Mouse (Mus musculus): Measurements from ENCODE around the gene Atxn7l1.
A peak's percentile ranks its signal among the peaks of the same experiment; 100 is the strongest.

The Atxn7l1 gene

GRCm38 (mm10) chr12:33332796-33333195, 185.3 kb downstream of the Atxn7l1 start:
- DNase-seq, result no peak

GRCm38 (mm10) chr12:33333914-33334313, 186.4 kb downstream of the Atxn7l1 start:
- DNase-seq, result peak; percentile 85 to 88

GRCm38 (mm10) chr12:33334511-33334910, 187.0 kb downstream of the Atxn7l1 start:
- DNase-seq, result no peak

GRCm38 (mm10) chr12:33334951-33335350, 187.5 kb downstream of the Atxn7l1 start:
- no peak for DNase-seq

DNA sequence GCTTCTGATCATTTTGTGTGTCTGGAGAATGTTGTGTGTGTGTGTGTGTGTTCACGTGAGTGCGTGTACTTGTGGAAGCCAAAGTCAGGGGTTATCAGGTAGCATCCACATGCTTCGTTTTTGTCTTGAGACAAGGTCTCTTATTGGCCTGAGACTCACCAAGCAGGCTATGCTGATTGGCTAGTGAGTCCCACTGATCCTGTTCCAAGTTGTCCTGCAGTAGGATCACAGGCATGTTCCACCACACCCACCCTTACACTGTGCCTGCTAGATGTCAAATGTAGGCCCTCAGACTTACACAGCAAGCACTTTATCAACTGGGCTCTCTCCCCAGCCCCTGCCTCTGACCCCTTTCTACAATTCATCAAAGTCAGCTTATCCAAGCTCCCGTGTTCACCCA, 187.9 kb downstream of the Atxn7l1 start:
- no peak for DNase-seq

- DNase-seq, result no peak
Observed at GRCm38 (mm10) chr12:33336561-33337125, 189.2 kb downstream of the Atxn7l1 start.

- no peak for DNase-seq
Observed at GRCm38 (mm10) chr12:33337289-33337688, 189.8 kb downstream of the Atxn7l1 start.

DNA sequence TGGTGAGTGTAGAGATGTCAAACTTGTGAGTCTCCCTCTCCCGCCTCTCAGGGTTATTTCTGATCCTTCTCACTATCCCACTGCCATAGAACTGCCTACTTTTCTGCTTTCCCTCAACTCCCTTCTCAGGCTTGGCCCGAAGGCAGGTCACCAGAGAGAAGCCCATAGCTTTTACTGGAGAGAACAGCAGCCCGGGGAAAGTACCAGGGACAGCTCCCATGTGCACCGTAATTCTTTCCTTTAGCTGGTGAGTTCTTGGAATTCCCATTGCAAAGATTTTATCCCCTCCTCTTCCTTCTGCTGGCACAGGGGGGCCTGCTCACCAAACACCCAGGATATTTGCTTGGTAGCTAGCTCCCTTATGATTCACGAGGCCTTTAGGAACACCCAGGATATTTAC, 190.7 kb downstream of the Atxn7l1 start:
- no peak for DNase-seq

- no peak for DNase-seq
Observed at GRCm38 (mm10) chr12:33339822-33340221, 192.3 kb downstream of the Atxn7l1 start.

GRCm38 (mm10) chr12:33340698-33341097, 193.2 kb downstream of the Atxn7l1 start:
- DNase-seq, result no peak

DNA sequence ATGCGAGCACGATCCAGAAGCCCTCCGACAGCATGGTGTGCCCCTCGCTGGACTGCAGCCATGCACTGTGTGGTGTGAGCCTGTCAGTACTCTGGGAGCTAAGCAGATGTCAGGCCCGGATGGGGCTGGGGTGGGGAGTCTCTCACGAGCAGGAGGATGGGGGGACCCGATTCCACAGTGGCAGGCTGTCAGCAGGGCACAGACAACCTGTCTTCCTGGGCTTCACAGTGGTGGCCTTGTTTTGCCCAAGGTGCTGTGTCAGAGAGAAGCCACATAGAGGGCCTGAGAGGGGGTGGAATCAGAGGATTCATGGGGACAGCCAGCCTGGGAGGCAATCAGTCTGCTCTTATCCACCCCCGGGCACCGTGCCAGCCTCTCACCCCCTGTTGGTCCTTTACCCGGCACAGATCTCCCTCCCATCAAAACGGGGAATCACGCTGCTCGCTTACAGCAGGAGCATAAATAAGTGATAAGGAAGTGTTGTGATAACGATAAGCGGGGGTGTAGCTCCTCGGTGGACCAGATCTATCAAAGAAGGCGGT, 193.9 kb downstream of the Atxn7l1 start:
- DNase-seq, result no peak

DNA sequence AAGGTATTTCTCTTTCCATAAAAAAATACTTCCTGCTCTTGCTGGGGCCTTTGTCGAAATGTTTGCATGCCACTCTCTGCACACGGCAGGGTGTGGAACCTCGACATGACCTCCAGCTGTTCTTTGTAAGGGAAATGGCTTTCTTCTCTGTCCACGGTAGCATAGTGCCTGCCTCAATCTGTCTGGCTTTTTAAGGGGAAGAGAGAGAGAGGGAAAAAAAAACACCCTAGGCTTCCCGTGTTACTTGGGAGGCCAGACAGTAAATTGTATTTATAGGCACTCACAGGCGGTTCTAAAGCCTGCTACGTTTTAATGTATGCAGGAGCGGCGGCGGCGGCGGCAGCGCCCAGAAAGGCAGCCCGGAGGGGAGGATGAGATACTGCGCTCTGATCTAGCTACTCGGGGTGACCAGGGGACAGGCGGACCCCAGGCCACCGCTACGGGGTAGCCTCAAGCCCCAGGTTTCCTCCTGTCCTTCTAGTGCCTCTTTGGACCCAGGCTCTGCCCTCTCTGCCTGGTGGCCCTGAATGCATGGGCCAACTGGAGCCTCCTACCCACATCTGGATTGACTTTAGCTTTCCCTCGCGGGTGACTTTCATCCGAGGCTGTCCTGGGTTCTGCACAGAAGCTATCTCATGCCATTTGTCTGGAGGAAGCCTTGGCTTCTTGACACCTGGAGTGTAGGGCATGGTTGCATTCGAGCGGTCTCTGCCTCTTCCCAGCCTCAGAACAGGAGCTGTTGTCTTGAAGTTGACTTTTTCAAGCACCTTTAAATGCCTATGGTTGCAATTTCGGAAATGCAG, 197.7 kb downstream of the Atxn7l1 start:
- no peak for DNase-seq

DNA sequence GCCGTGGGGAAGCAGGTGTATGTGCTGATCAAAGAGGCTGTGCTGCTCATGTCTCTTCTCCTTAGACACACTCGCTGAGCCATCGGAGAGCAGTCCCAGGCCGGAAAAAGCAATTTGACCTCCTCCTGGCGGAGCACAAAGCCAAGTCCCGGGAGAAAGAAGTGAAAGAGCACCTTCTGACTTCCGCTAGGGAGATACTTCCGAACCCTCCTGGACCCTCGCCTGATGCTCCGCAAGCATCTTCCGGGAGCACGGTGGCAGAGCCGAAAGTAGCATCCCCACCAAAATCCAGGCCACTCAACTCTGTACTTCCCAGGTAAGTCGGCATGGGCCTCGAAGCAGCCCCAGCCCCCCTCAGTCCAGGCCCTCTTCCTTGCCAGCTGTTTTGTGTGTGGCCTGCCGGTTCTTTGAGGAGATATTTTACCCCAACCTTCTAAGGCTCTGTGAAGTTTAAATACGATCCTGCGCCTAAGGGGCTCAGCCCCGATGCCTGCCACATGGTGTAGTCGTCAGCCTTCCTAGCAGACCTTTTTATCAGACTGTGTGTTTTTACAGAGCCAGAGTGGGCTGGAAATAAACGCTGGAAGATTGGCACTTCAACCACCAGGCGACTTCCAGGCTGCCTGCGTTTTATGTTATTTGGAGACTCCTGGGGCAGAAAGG, 198.4 kb downstream of the Atxn7l1 start:
- no peak for DNase-seq

GRCm38 (mm10) chr12:33352671-33353070, 205.2 kb downstream of the Atxn7l1 start:
- no peak for DNase-seq

- no peak for DNase-seq
Observed at GRCm38 (mm10) chr12:33358345-33358744, 210.9 kb downstream of the Atxn7l1 start.

DNA sequence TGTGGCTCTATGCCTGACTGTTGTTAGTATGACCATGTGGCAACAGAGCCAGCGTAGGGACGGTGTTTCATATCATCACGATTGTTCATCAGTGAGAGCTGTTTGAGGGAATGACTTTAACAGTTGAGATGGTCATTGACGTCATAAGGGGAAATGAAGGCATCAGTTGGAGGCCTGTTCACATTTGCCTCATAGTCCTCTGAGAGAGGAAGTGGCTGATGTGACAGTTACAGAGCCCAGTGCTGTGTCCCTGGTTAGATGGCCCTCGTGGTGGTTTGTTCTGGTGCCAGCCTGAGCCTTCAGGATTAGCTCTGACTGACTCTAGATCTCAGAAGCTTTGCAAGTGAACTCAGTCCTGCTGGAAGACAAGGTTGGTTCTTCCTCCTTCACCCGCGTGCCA, 211.7 kb downstream of the Atxn7l1 start:
- DNase-seq, result no peak

DNA sequence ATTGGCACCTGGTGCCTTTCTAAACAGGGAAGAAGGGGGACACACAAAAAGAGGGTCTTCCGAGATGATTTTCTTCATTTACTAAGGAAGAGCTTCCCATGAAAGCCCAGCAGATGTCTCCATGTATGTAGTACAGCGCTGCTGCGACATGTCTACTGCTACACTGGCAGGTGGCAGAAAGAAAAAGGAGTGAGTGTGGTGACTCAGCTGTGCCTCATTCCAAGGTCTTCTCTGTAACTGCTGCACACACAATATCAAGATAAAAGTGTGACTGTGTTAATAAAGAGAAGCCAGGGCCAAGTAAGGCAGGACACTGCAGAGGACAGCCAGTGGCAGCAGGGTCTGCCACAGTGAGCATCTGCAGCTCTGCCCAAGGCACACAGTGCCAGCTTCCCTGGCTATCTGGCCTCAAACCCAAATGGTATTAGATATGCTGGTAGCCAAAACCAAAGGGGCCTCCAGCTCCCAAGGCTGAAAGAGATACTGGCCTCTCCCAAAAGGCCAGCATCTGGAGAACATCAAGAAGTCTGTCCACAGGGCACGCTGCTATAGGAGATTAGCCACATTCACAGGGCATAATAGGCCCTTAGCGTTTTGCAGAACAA, 212.5 kb downstream of the Atxn7l1 start:
- DNase-seq, result no peak

GRCm38 (mm10) chr12:33360729-33361128, 213.2 kb downstream of the Atxn7l1 start:
- no peak for DNase-seq

DNA sequence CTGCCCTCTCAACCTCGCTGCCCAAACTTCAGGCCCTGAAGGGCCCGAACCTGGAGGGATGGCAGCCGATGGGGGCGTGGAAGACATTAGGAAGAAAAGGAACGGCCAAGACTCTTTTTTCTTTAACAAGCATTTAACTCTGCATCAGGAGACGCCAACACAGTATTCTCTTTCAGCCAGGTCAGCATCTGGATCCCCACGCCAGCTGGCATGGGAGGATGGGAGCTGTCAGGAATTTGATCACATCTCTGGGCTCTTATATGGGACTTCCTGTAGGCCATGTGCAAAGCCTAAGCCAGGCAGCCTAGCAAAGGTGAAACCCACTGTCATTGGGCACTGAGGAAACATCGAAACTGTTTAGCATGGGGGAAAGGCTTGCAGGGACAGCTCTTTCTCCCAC, 217.0 kb downstream of the Atxn7l1 start:
- no peak for DNase-seq

- DNase-seq, result no peak
Observed at GRCm38 (mm10) chr12:33365133-33365532, 217.6 kb downstream of the Atxn7l1 start.

- no peak for DNase-seq
Observed at GRCm38 (mm10) chr12:33369555-33369954, 222.1 kb downstream of the Atxn7l1 start.

DNA sequence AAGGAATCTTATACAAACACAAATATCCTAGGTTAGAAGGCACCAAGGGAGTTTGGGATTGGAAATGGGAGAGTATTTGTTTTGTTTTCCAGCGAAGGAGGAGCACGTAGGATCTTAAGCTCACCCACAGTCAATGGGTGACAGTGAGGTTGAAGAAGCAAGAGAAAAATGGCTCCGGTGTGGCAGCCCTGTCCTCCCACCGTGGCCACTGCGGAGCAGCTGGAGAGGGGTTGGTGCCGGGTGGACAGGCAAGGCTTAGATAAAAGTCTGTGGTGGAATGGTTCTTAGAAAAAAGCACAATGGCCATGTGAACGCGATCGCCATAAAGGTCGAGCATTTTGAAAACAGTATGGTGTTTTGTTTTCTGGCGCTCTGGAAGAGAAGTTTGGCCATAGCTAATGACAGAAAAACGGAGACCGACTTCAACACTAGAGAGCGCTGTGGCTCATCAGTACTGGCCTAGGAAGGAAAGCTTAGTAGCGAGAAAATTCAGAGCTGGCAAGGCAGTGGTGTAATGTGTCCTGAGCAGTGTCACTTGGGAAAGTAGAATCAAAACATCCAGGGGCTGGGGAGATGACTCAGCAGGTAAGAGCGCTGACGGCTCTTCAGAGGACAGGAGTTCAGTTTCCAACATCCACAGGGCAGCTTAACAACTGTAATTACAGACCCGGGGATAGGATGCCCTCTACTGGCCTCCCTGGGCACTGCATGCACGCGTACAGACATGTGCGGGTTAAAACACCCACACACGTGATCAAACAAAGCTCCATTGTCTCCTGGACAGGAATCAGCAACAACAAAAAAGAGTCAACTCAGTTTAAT, 232.3 kb downstream of the Atxn7l1 start:
- peak; percentile 80 for DNase-seq
